Mouse (Mus musculus): ENCODE measurements around the gene Brpf3. TPM values are rescaled to one million over a fixed set of nuclear protein-coding genes. Genes with fewer than 3 reads are reported as not detected.
A peak's percentile ranks its signal among the peaks of the same experiment; 100 is the strongest.

Brpf3 gene
- polyA plus RNA-seq, 1 experiment from 2014 or later = 9.0 TPM

DNA sequence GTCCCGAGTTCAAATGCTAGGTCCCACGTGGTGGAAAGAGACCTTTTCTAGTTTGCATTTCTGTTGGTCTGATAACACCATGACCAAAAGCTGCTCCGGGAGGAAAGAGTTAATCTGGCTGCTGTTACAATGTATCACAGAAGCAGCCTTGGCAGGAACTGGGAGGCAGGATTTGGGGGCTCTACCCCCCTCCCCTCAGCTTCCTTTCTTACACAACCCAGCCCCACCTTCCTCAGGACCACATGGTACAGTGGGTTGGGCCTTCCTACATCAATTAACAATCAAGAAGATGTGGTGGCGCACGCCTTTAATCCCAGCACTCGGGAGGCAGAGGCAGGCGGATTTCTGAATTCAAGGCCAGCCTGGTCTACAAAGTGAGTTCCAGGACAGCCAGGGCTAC, 53.5 kb downstream of the Brpf3 start:
- H3K4me1 ChIP-seq (ENCODE audit: control insufficient read depth, insufficient read depth, low read length) = no peaks in the 10 kb centered on the region
- no peaks in the 10 kb centered on the region for H3K36me3 ChIP-seq (ENCODE audit: control insufficient read depth, insufficient read depth, low read length)
- no peak overlapping the region for H3K27ac ChIP-seq (ENCODE audit: low read depth, low read length)
- ATAC-seq (ENCODE audit: insufficient read depth, low FRiP score, low TSS enrichment) = no peak
- 86% methylated on average over 7 of the region's 7 CpGs for WGBS
- 0 out of 2 replicates have a peak, but pooled peaks cover 2% of the 10 kb centered on the region for H3K9me3 ChIP-seq (ENCODE audit: control insufficient read depth, low read length)
- DNase-seq (ENCODE audit: low spot score) = no peak
- no peak overlapping the region for H3K9ac ChIP-seq (ENCODE audit: low read length)
- no peaks in the 10 kb centered on the region for H3K27me3 ChIP-seq (ENCODE audit: control insufficient read depth, insufficient read depth, low read length)
- no peak overlapping the region for H3K4me3 ChIP-seq (ENCODE audit: low read depth, low read length)
- no peak overlapping the region for H3K4me2 ChIP-seq (ENCODE audit: low read depth)

GRCm38 (mm10) chr17:28855166-28855885, 54.4 kb downstream of the Brpf3 start:
- ATAC-seq (ENCODE audit: insufficient read depth, low FRiP score, low TSS enrichment) (no peak), DNase-seq (ENCODE audit: low spot score) (no peak)
- Histone ChIP-seq H3K9me3 (ENCODE audit: control insufficient read depth, low read length) (0 out of 2 replicates have a peak, but pooled peaks cover 2% of the 10 kb centered on the region), H3K4me1 (ENCODE audit: control insufficient read depth, insufficient read depth, low read length) (no peaks in the 10 kb centered on the region), H3K36me3 (ENCODE audit: control insufficient read depth, insufficient read depth, low read length) (no peaks in the 10 kb centered on the region), H3K27ac (ENCODE audit: low read depth, low read length) (no peak overlapping the region), H3K27me3 (ENCODE audit: control insufficient read depth, insufficient read depth, low read length) (no peaks in the 10 kb centered on the region), H3K9ac (ENCODE audit: low read length) (no peak overlapping the region), H3K4me3 (ENCODE audit: low read depth, low read length) (no peak overlapping the region), H3K4me2 (ENCODE audit: low read depth) (no peak overlapping the region)
- 78% methylated on average over 9 of the region's 9 CpGs for WGBS

GRCm38 (mm10) chr17:28856030-28856429, 55.1 kb downstream of the Brpf3 start:
- no peak overlapping the region for H3K4me3 ChIP-seq (ENCODE audit: low read depth, low read length)
- no peak overlapping the region for H3K27ac ChIP-seq (ENCODE audit: low read depth, low read length)
- ATAC-seq (ENCODE audit: insufficient read depth, low FRiP score, low TSS enrichment) (no peak), DNase-seq (ENCODE audit: low spot score) (no peak)
- H3K4me2 ChIP-seq (ENCODE audit: low read depth) = no peak overlapping the region
- 0 out of 2 replicates have a peak, but pooled peaks cover 2% of the 10 kb centered on the region for H3K9me3 ChIP-seq (ENCODE audit: control insufficient read depth, low read length)
- no peak overlapping the region for H3K9ac ChIP-seq (ENCODE audit: low read length)
- H3K4me1 ChIP-seq (ENCODE audit: control insufficient read depth, insufficient read depth, low read length) = no peaks in the 10 kb centered on the region
- H3K36me3 ChIP-seq (ENCODE audit: control insufficient read depth, insufficient read depth, low read length) = no peaks in the 10 kb centered on the region
- no peaks in the 10 kb centered on the region for H3K27me3 ChIP-seq (ENCODE audit: control insufficient read depth, insufficient read depth, low read length)
- 53% methylated on average over 3 of the region's 3 CpGs for WGBS

- 0 out of 2 replicates have a peak, but pooled peaks cover 2% of the 10 kb centered on the region for H3K9me3 ChIP-seq (ENCODE audit: control insufficient read depth, low read length)
- no peak within 1 kb of the TSS for H3K27ac ChIP-seq (ENCODE audit: low read depth, low read length)
- 30% methylated on average over 12 of the region's 12 CpGs for WGBS
- no peaks in the 10 kb centered on the region for H3K36me3 ChIP-seq (ENCODE audit: control insufficient read depth, insufficient read depth, low read length)
- H3K4me3 ChIP-seq (ENCODE audit: low read depth, low read length) = no peak within 1 kb of the TSS
- no peak for ATAC-seq (ENCODE audit: insufficient read depth, low FRiP score, low TSS enrichment)
- no peak within 1 kb of the TSS for H3K9ac ChIP-seq (ENCODE audit: low read length)
- no peak for DNase-seq (ENCODE audit: low spot score)
- no peaks in the 10 kb centered on the region for H3K4me1 ChIP-seq (ENCODE audit: control insufficient read depth, insufficient read depth, low read length)
- H3K4me2 ChIP-seq (ENCODE audit: low read depth) = no peak within 1 kb of the TSS
- no peaks in the 10 kb centered on the region for H3K27me3 ChIP-seq (ENCODE audit: control insufficient read depth, insufficient read depth, low read length)
These were observed 57.3 kb downstream of the Brpf3 start, which contains the start of gene Pnpla1 for GRCm38 (mm10) chr17:28858205-28858604. Gene Pnpla1, plus strand, starts transcription at chr17:28858411.

GRCm38 (mm10) chr17:28863926-28864325, 63.0 kb downstream of the Brpf3 start:
- Histone ChIP-seq H3K9ac (ENCODE audit: low read length) (no peak overlapping the region), H3K27ac (ENCODE audit: low read depth, low read length) (no peak overlapping the region), H3K4me3 (ENCODE audit: low read depth, low read length) (no peak overlapping the region), H3K9me3 (ENCODE audit: control insufficient read depth, low read length) (no peaks in the 10 kb centered on the region), H3K4me2 (ENCODE audit: low read depth) (no peak overlapping the region), H3K4me1 (ENCODE audit: control insufficient read depth, insufficient read depth, low read length) (no peaks in the 10 kb centered on the region), H3K36me3 (ENCODE audit: control insufficient read depth, insufficient read depth, low read length) (no peaks in the 10 kb centered on the region), H3K27me3 (ENCODE audit: control insufficient read depth, insufficient read depth, low read length) (no peaks in the 10 kb centered on the region)
- ATAC-seq (ENCODE audit: insufficient read depth, low FRiP score, low TSS enrichment) (no peak), DNase-seq (ENCODE audit: low spot score) (no peak)
- 79% methylated on average over 7 of the region's 7 CpGs for WGBS

GRCm38 (mm10) chr17:28864464-28864863, 63.6 kb downstream of the Brpf3 start:
- DNase-seq (ENCODE audit: low spot score) (no peak), ATAC-seq (ENCODE audit: insufficient read depth, low FRiP score, low TSS enrichment) (no peak)
- Histone ChIP-seq H3K9ac (ENCODE audit: low read length) (no peak overlapping the region), H3K27me3 (ENCODE audit: control insufficient read depth, insufficient read depth, low read length) (no peaks in the 10 kb centered on the region), H3K4me2 (ENCODE audit: low read depth) (no peak overlapping the region), H3K36me3 (ENCODE audit: control insufficient read depth, insufficient read depth, low read length) (no peaks in the 10 kb centered on the region), H3K27ac (ENCODE audit: low read depth, low read length) (no peak overlapping the region), H3K9me3 (ENCODE audit: control insufficient read depth, low read length) (no peaks in the 10 kb centered on the region), H3K4me3 (ENCODE audit: low read depth, low read length) (no peak overlapping the region), H3K4me1 (ENCODE audit: control insufficient read depth, insufficient read depth, low read length) (no peaks in the 10 kb centered on the region)
- 86% methylated on average over 6 of the region's 6 CpGs for WGBS

- Histone ChIP-seq H3K9me3 (ENCODE audit: control insufficient read depth, low read length) (no peaks in the 10 kb centered on the region), H3K27me3 (ENCODE audit: control insufficient read depth, insufficient read depth, low read length) (no peaks in the 10 kb centered on the region), H3K4me3 (ENCODE audit: low read depth, low read length) (no peak overlapping the region), H3K9ac (ENCODE audit: low read length) (no peak overlapping the region), H3K4me2 (ENCODE audit: low read depth) (no peak overlapping the region), H3K27ac (ENCODE audit: low read depth, low read length) (no peak overlapping the region), H3K4me1 (ENCODE audit: control insufficient read depth, insufficient read depth, low read length) (no peaks in the 10 kb centered on the region), H3K36me3 (ENCODE audit: control insufficient read depth, insufficient read depth, low read length) (no peaks in the 10 kb centered on the region)
- DNase-seq (ENCODE audit: low spot score) (no peak), ATAC-seq (ENCODE audit: insufficient read depth, low FRiP score, low TSS enrichment) (no peak)
These were observed 66.0 kb downstream of the Brpf3 start for GRCm38 (mm10) chr17:28866921-28867320.

GRCm38 (mm10) chr17:28867381-28867780, 66.5 kb downstream of the Brpf3 start:
- no peak overlapping the region for H3K9ac ChIP-seq (ENCODE audit: low read length)
- 89% methylated on average over 4 of the region's 4 CpGs for WGBS
- no peak for ATAC-seq (ENCODE audit: insufficient read depth, low FRiP score, low TSS enrichment)

GRCm38 (mm10) chr17:28869412-28870110, 68.7 kb downstream of the Brpf3 start:
- Histone ChIP-seq H3K9ac (ENCODE audit: low read length) (no peak overlapping the region), H3K9me3 (ENCODE audit: control insufficient read depth, low read length) (no peaks in the 10 kb centered on the region), H3K4me3 (ENCODE audit: low read depth, low read length) (no peak overlapping the region), H3K4me1 (ENCODE audit: control insufficient read depth, insufficient read depth, low read length) (no peaks in the 10 kb centered on the region), H3K4me2 (ENCODE audit: low read depth) (no peak overlapping the region), H3K36me3 (ENCODE audit: control insufficient read depth, insufficient read depth, low read length) (no peaks in the 10 kb centered on the region), H3K27me3 (ENCODE audit: control insufficient read depth, insufficient read depth, low read length) (no peaks in the 10 kb centered on the region), H3K27ac (ENCODE audit: low read depth, low read length) (peak overlapping the region; percentile 46; the same call in 1 of the 2 replicates)
- WGBS = 70% methylated on average over 9 of the region's 9 CpGs
- ATAC-seq (ENCODE audit: insufficient read depth, low FRiP score, low TSS enrichment) = 0 out of 2 replicates have a peak, but pooled peaks have one; percentile 31
- DNase-seq (ENCODE audit: low spot score) = peak; percentile 47

More at GRCm38 (mm10) chr17:28867381-28867780, 66.5 kb downstream of the Brpf3 start:
- Histone ChIP-seq H3K9me3 (ENCODE audit: control insufficient read depth, low read length) (no peaks in the 10 kb centered on the region), H3K4me2 (ENCODE audit: low read depth) (no peak overlapping the region), H3K4me3 (ENCODE audit: low read depth, low read length) (no peak overlapping the region), H3K27ac (ENCODE audit: low read depth, low read length) (no peak overlapping the region), H3K36me3 (ENCODE audit: control insufficient read depth, insufficient read depth, low read length) (no peaks in the 10 kb centered on the region), H3K27me3 (ENCODE audit: control insufficient read depth, insufficient read depth, low read length) (no peaks in the 10 kb centered on the region), H3K4me1 (ENCODE audit: control insufficient read depth, insufficient read depth, low read length) (no peaks in the 10 kb centered on the region)
- no peak for DNase-seq (ENCODE audit: low spot score)
